Mouse (Mus musculus) Patski (cell line): ENCODE data around the gene Gm6034. TPM values are rescaled to one million over a fixed set of nuclear protein-coding genes. Genes with fewer than 3 reads are reported as not detected.
A peak's percentile ranks its signal among the peaks of the same experiment; 100 is the strongest.
"Not testable (repeated sequence)": the region's sequence is repeated elsewhere in the genome, so short reads cannot be mapped to it uniquely, and the experiment has no call there.

Experiments
- ATAC-seq: fragments of 100-300 bp; one replicate; pipeline ENCODE4 v1.8.0; 2021
- CTCF ChIA-PET: fragments of 350-600 bp; sonication (Branson Sonifier 250); formaldehyde crosslinking; loops from one replicate; lab custom pipeline; 2022; ENCODE audit warnings: inconsistent platforms; lab: Charles Lee
- POLR2A ChIA-PET: fragments of 350-600 bp; sonication (Branson Sonifier 250); formaldehyde crosslinking; loops from one replicate; lab custom pipeline; 2022; ENCODE audit warnings: antibody characterized with exemption, inconsistent platforms; lab: Charles Lee
- DNase-seq: peaks from one replicate; pipeline ENCODE4 v3.0.0-alpha.2; 2011; ENCODE audit warnings: low read depth, low spot score
- H3K27me3 ChIP-seq: fragments of 371-371 bp; one replicate; pipeline ENCODE4 v1.5.1; 2021
- CTCF ChIP-seq: fragments of 100-300 bp; IDR thresholded peaks from one replicate; pipeline ENCODE4 v1.5.1; 2021
- in situ Hi-C: fragments of 300-500 bp; cut with MboI; formaldehyde crosslinking; loops from 3 replicates; pipeline ENCODE4 v1.11.1; 2018; ENCODE audit warnings: low pct_unique_long_range_greater_than_20kb, mixed read lengths
- polyA plus RNA-seq: library from polyadenylated mRNA; unstranded; gene quantifications from one replicate; pipeline ENCODE4 v1.2.3, GENCODE M21; 2021

Gene Gm6034
- polyA plus RNA-seq, 1 experiment from 2014 or later = not detected

DNA sequence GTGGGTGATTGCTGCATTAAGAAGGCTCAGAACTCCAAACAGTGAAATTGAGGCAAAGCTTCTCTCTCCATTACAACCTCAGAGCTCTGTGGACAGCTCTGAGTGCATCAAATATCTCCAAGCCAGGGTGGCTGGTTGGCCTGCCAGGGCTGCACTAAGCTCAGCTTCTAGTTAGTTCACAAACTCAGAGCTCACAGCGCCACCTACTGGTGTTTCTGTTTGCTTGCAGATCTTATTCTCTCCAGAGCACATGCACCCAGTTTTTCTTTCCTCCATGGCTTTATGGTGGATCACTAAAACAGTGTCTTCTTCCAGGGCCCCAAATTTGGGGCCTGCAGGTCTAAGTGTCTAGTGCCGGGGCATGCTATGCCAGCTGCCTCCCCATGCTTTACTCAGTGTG is 18.1 kb downstream of the Gm6034 start:
- in situ Hi-C loops = loop anchor here (10.0 kb wide), 3 partner anchors 74 to 364 kb away; no protein-coding TSS in a partner anchor
- peak; percentile 64 for DNase-seq
- H3K27me3 ChIP-seq = no peaks in the 10 kb centered on the region
- POLR2A ChIA-PET = interaction anchor here (1.8 kb wide), 1 partner anchor 73 kb away, joined by 4 read pairs; no protein-coding TSS in a partner anchor
- peak; percentile 90 for TF ChIP-seq CTCF
- ATAC-seq = peak; percentile 71
- CTCF ChIA-PET = interaction anchor here (0.7 to 2.6 kb wide), 21 partner anchors 14 to 148 kb away, joined by 3 to 19 read pairs (median 4); partner anchors contain the start of gene Prr3

DNA sequence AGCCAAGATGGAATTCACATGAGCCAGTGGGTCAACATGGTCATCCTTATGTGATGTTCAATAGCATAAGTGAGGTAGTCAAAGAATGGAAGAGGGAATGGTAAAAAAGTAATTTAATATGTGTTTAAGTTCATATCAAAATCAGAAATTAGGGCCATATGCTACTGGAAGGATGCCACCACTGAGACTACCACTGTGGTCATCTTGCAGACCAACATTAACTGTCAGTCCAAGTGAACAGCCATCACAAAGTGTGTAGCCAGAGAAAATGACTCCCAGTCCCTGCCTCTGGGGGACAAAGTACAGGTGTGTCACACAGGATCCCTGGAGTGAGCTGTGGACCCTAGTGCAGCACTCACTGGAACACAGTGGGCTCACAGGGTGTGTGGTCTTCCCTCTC is 39.1 kb downstream of the Gm6034 start:
- H3K27me3 ChIP-seq = peaks cover 11% of the 10 kb centered on the region
- POLR2A ChIA-PET, DNase-seq, ATAC-seq, CTCF ChIA-PET: not testable (repeated sequence)
- in situ Hi-C loops = loop anchor here (25.0 kb wide), 1 partner anchor 770 kb away; the partner anchor contains the start of gene H2-Q1

DNA sequence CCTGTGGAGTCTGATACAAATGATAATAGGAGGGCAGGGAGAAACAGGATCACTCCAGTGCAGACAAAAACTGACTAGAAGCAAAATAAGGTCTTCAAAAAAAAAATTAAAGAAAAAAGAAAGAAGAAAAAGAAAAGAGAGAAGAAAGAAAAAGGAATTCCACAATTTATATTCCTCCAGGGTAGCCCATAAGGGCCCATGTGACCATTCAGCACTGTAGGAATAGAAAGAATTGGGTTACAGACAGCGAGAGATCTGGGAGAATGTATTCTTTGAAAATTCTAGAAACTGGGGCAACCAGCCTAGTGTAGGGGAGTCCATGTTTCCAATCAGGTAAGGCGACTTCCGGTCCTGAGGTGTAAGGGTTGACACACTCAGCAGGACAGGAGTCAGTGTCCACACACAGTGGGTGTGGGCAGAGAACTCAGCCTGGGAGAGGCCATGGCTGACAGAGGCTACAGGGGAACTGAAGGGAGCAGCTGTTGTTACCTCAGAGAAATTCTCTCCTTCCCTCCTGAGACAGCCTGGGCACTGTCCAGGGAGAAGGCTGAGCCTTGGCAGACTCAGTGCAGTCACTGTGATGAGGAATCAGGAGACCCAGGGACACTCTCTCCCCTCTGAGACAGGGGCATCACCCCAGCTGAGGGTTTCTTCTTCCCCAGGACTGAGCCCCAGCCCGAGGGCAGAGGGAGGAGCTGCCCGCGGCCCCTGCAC is 39.9 kb downstream of the Gm6034 start:
- CTCF ChIA-PET, ATAC-seq, DNase-seq, POLR2A ChIA-PET: not testable (repeated sequence)
- peaks cover 11% of the 10 kb centered on the region for H3K27me3 ChIP-seq
- in situ Hi-C loops = loop anchor here (25.0 kb wide), 1 partner anchor 770 kb away; the partner anchor contains the start of gene H2-Q1

DNA sequence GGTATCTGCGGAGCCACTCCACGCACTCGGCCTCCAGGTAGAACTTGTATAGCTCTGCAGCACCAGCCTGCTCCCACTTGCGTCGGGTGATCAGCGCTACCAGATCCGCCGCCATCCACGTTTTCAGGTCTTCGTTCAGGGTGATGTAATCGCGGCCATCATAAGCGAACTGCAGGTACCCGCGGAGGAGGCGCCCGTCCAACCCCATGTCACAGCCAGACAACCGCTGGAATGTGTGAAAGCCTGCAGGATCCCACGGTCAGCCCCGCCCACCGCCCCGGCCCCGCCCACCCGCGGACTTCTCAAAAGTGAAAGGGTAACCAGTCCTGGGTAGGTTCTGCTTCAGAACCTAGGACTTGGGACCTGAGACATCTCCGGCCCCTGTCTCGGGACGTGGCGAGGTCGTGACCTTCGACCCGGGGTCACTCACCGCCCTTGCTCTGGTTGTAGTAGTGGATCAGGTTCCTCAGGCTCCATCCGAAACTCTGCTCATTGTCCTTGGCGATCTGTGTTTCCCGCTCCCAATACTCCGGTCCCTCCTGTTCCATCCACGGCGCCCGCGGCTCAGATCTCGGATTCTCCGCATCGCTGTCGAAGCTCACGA is 40.6 kb downstream of the Gm6034 start:
- in situ Hi-C loops = loop anchor here (25.0 kb wide), 1 partner anchor 771 kb away; the partner anchor contains the start of gene H2-Q1
- POLR2A ChIA-PET = no interaction called here
- peaks cover 14% of the 10 kb centered on the region for H3K27me3 ChIP-seq
- CTCF ChIA-PET = no interaction called here
- ATAC-seq (peak; percentile 58), DNase-seq (no peak)
- no peak for TF ChIP-seq CTCF

DNA sequence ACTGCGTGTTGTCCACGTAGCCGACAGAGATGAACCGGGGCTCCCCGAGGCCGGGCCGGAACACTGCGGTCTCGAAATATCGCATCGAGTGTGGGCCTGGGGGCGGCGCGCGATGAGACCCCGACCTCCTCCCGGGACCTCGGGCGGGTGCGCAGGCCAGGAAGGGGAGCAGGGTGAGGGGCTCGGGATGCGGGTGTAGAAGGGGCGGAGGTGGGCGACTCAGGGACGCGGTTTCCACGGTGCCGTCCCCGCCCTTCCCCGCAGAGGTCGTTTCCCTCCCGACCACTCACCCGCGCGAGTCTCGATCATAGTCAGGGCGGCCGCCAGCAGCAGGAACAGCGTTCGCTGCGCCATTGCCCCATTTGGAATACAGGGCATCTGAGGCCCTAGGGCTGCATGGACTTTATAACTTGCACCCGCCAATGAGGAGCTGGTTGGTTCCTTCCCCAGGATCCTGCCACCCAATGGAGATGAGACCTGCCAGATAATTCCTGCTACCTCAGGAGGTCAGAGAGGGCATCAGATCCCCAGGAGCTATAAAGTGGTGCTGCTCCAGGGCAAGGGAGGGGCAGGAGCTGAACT is 41.2 kb downstream of the Gm6034 start:
- H3K27me3 ChIP-seq = peaks cover 16% of the 10 kb centered on the region
- in situ Hi-C loops = loop anchor here (25.0 kb wide), 1 partner anchor 772 kb away; the partner anchor contains the start of gene H2-Q1
- DNase-seq (no peak), ATAC-seq (no peak)
- POLR2A ChIA-PET = no interaction called here
- no peak for TF ChIP-seq CTCF
- CTCF ChIA-PET = no interaction called here

DNA sequence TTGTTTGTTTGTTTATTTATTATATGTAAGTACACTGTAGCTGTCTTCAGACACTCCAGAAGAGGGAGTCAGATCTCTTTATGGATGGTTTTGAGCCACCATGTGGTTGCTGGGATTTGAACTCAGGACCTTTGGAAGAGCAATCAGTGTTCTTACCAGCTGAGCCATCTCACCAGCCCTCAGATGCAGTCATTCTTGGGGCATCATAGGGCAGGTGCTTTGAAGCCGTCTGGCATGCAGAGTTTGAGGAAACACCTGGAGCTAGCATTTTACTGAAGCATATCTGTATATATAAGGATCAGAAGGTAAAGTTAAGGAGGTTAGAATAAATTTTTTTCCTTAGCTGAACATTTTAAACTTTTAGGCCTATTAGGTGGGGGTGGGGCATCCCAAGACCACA is 43.2 kb downstream of the Gm6034 start:
- H3K27me3 ChIP-seq = peaks cover 22% of the 10 kb centered on the region
- ATAC-seq, CTCF ChIA-PET, DNase-seq, POLR2A ChIA-PET: not testable (repeated sequence)
- in situ Hi-C loops = loop anchor here (5.0 to 25.0 kb wide), 2 partner anchors 101 to 774 kb away; partner anchors contain the start of gene H2-Q1

DNA sequence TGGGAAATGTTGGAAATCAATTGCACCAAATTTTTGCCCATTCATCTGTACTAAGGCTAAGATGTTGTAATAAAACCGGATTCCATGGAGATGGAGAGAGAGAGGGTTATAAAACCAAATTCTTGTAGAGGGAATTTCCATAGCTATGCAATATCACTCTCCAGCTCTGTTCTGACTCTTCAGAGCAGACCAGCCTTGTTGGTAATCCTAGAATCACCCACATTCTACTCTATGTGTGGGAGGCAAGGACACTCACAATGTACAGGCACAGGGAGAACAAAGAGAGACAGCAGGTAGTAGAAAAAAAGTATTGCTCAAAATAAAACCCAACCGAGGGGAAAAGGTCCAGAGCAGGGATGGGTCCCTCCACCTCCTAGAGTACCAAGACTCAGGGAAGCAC is 49.2 kb downstream of the Gm6034 start:
- DNase-seq, ATAC-seq, POLR2A ChIA-PET, CTCF ChIA-PET: not testable (repeated sequence)
- H3K27me3 ChIP-seq = peaks cover 11% of the 10 kb centered on the region
- in situ Hi-C loops = loop anchor here (25.0 kb wide), 1 partner anchor 780 kb away; the partner anchor contains the start of gene H2-Q1

DNA sequence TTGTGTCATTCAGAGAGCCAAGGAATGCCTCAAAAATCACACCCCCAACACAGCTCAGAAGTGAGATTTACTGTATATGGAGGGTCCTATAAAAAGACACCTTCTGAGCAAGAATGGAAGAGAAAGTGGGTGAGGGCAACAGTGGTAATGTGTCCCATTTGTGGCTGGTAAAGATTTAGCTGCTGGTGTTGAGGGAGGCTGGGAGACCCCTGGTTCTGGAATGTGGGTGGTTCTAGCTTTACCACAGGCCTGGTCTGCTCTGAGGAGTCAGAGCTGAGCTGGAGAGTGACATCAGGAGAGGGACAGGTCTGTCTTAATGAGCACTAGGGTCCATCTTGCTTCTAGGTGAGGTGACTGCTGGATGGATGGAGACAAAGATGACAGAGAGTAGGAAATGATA is 49.8 kb downstream of the Gm6034 start:
- ATAC-seq, DNase-seq, POLR2A ChIA-PET, CTCF ChIA-PET: not testable (repeated sequence)
- in situ Hi-C loops = loop anchor here (25.0 kb wide), 1 partner anchor 780 kb away; the partner anchor contains the start of gene H2-Q1
- H3K27me3 ChIP-seq = peaks cover 11% of the 10 kb centered on the region

DNA sequence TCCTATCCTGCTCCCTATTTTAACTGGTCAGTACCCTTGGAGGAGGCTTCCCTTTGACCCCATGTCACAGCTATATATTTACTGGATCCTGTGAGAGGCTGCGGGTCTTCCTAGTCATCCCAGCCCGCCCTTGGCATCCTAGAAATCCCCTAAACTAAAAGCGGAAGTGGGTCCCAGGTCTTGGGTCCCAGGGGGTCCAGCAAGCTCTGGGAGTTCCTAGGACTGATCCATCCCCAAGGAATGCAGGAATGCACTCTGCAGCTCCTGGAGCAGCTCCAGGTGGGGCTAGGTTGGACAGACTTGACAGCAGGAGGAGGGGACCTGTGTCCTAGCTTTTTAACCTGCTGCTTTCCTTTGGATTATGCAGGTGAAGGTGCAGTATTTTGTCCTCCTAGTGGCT is 51.2 kb downstream of the Gm6034 start:
- H3K27me3 ChIP-seq = peaks cover 9% of the 10 kb centered on the region
- ATAC-seq (no peak), DNase-seq (no peak)
- CTCF ChIA-PET = interaction anchor here (0.9 kb wide), 1 partner anchor 33 kb away, joined by 3 read pairs; no protein-coding TSS in a partner anchor
- POLR2A ChIA-PET = no interaction called here
- in situ Hi-C loops = loop anchor here (25.0 kb wide), 1 partner anchor 782 kb away; the partner anchor contains the start of gene H2-Q1
- no peak for TF ChIP-seq CTCF

DNA sequence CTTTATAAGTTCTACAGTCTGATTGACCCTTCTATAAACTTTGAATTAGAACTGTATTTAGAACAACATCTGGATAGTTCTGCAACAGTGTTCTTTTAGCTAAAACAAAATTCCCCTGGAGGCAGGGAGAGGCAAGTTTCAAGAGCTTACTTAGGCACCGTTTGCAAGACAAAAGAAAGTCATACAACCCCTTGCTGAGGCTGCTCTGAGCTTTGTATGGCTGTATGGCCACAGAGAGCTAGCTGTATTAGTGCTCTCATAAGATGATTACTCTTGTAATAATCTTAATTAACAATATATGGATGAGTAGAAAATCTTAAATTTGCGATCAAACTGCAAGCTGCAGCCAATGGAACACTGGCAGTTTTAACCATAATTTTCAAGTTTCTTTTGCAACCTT is 56.8 kb downstream of the Gm6034 start:
- in situ Hi-C loops = loop anchor here (25.0 kb wide), 1 partner anchor 787 kb away; the partner anchor contains the start of gene H2-Q1
- H3K27me3 ChIP-seq, ATAC-seq, DNase-seq: not testable (repeated sequence)
- ChIA-PET POLR2A (interaction anchor here (0.6 kb wide), 1 partner anchor 238 kb away, joined by 3 read pairs; the partner anchor contains the start of gene Nrm), CTCF (interaction anchor here (0.9 kb wide), 1 partner anchor 10 kb away, joined by 3 read pairs; no protein-coding TSS in a partner anchor)

DNA sequence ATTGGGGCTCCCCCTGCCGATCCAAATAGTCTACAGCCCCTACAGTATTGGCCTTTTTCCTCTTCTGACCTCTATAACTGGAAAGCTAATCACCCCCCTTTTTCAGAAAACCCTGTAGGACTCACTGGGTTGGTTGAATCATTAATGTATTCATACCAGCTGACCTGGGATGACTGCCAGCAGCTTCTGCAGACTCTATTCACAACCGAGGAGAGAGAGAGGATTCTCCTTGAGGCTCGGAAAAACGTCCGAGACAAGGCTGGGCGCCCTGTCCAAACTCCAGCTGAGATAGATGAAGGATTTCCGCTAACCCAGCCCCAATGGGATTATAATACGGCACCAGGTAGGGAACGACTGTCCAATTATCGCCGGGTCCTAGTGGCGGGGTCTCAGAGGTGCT is 59.3 kb downstream of the Gm6034 start:
- in situ Hi-C loops, ATAC-seq, CTCF ChIA-PET, H3K27me3 ChIP-seq, DNase-seq, POLR2A ChIA-PET: not testable (repeated sequence)
